Mouse (Mus musculus) large intestine, adult 2 months (tissue): ENCODE data around the gene Gm28374. TPM values are rescaled to one million over a fixed set of nuclear protein-coding genes. Genes with fewer than 3 reads are reported as not detected.

Experiments
- DNase-seq: peaks from one replicate; pipeline ENCODE4 v3.0.0-alpha.2; 2012; ENCODE audit warnings: low read depth, low spot score
- WGBS: fragments of 180-500 bp; shearing (Covaris S2); methylation state at CpG from one replicate; pipeline ENCODE4 v1.1.7; 2018; 5-methylcytosine and 5-hydroxymethylcytosine counted together
- polyA plus RNA-seq: library from polyadenylated mRNA; depleted of rRNA; stranded (reverse); fragments of >200 nt; gene quantifications from 2 replicates; pipeline ENCODE4 v1.2.3, GENCODE M21; 2012

Gene Gm28374
- polyA plus RNA-seq, 1 experiment, result 0.50 TPM

DNA sequence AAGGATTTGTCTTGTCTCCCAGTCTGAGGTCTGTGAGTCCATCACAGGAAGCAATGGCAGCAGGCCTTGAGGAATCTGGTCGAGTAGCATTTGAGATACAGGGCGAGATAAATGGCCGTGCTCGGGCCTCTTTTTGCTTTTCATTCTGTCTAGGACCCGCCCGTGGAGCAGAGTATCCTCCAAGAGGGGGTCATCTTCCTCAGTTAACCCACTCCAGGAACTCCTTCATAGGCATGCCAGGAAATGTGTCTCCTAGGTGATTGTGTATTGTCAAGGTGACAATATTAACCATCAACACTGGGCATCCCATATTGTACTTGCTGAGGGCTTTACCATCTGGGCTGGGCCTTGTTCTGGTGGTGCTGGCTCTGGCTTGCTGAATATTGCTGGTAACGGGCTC lies 12.1 kb upstream of the Gm28374 start, which contains the start of gene AC131692.1:
Gene AC131692.1 (plus strand): TSS at position 301 of the 400 bp plus-strand sequence.
- 93% methylated on average over 7 of the region's 7 CpGs for WGBS
- DNase-seq, result no peak

DNA sequence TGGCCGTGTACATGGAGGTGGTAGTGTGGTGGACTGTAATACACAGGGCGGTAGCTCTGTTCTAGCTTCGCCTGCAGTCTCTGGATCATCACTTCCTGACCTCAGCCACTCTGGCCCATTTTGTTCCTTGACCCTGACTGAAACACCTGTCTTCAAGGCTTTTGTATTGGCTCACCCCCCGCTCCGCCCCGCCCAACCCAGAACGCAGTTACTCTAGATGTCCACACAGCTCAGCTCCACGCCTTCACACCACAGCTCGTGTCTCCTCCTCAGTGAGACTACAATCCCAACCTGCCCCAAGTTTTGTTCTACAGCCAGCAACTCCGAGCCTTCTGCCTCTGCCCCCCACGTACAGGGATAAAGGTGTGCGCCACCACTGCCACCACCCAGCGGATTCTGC lies 6.8 kb upstream of the Gm28374 start:
- DNase-seq, result no peak
- 71% methylated on average over 13 of the region's 13 CpGs for WGBS

DNA sequence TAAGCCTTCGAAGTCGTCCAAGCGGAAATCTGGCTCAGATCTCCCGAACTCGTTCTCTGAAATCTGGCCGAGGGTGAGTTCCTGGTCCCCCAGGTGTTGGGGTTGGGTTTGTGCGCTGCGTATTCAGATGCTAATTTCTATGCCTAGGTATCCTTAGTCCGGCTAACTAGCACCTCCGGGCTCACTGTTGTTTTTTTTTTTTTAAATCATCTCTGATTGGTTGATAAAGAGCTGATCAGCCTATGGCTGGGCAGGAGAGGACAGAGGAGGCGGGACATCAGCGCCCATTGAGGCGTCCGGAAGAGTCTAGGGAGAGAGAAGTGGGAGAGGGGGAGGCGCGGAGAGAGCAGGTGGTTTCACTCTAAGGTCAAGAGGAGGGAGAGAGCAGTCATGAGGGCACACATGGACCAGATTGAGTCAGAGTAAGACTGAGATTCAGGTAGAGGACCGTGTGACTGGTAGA lies 3.4 kb upstream of the Gm28374 start:
- DNase-seq, result peak; percentile 44
- WGBS, result under 1% methylated on average over 17 of the region's 17 CpGs

DNA sequence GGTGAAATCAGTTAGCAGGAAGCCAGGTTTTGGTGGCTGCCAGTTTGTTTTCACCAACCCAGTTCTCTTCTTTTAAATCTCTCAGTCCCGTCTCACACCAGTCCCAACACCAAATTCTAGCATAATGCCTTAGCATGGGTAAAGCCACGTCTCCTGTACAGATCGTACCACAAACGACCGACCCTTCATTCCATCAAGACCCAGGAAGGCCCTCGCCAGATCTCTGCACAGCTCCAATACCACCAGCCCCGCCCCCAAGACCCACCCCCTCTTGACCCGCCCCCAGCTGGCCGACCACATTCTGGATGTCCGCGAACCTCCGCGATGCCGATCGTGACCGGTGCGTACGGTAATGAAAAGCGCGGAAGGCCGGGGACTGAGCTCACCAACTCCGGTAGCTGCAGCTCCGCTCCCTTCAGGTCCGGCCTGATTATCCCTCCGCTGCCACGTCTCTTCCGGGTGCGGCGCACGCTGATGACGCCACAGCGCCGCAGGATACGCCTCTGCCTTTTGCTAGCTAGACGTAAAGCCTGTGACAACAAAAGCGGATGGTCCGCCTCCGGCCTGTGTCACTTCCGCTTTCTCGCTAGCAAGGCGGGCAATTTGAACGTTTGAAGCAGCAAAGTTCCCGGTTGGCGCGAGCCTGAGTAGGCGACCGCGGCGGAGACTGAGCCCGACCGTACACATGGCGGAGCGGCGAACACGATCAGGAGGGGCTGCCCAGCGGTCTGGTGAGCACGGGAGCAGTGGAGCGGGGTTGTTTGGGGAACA lies 2.6 kb upstream of the Gm28374 start, which contains the start of the genes Zfpl1 and Cdca5:
Gene Zfpl1 (minus strand): TSS at position 479 of the 771 bp plus-strand sequence.
Gene Cdca5 (plus strand): TSS at position 506 of the 771 bp plus-strand sequence.
- DNase-seq, result peak; percentile 94
- under 1% methylated on average over 58 of the region's 58 CpGs for WGBS

DNA sequence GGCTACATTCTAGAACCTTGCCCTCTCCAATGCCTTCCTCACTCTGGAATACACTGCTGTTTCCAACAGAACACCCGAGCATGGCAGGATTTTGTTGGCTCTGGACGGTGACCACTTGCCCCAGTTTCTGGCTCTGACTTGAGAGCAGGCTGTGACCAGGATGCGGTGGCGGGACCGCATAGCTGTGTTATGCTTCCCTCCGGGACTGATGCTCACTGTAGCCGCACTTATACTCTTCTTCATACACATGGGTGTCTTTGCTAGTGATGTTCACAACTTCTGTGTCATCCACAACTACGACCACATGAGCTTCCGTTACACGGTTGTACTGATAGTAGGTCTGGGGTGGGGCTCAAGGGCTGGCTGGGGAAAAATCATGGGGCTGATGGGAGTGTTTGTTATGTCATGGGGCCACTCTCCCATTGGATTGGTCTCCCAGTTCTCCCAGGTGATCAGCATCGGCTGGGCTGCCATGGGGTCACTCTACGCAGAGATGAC lies 2.0 kb downstream of the Gm28374 start, which contains the start of gene Tmem262:
Gene Tmem262 (plus strand): TSS at position 51 of the 498 bp plus-strand sequence.
- WGBS, result 89% methylated on average over 12 of the region's 12 CpGs
- no peak for DNase-seq

DNA sequence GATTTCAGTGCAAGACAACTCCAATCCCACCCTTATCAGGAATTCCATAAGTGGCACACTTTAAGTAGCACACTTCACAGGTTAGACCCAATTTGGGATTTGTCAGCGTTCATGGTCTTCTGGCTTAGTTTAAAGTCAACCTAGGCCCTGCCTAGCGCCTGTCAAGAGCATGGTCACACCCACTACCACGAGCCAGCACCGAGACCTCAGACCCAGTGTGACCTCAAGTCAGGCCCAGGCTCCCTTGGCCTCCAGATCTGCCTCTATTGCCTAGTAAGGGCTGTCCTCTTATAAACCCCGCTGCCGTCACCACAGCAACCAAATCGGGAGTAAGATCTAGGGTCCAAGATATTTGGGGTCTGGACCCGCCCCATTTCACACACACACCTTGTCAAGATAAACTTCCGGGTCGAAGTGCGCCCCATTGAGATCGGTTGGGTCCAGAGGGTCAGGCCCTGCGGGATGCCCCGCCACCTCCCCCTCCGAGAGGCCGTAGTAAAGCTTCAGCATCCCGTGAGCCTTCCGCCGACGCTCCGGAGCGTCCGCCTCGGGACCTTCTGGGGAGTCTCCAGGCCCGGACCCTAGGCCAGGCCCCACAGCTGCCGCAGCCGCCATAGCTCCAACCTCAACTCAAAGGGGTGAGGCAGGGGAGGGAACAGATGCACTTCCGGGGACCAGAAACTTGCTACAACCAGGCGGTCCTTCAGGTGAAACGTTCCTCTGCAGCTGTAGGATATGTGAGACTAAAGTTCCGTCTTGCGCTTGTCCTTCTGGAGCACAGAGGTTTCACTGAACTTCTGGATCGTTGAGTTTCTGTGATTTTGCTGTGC lies 5.3 kb downstream of the Gm28374 start, which contains the start of gene Vps51:
Gene Vps51 (minus strand): TSS at position 668 of the 830 bp plus-strand sequence.
- under 1% methylated on average over 33 of the region's 33 CpGs for WGBS
- peak; percentile 89 for DNase-seq

DNA sequence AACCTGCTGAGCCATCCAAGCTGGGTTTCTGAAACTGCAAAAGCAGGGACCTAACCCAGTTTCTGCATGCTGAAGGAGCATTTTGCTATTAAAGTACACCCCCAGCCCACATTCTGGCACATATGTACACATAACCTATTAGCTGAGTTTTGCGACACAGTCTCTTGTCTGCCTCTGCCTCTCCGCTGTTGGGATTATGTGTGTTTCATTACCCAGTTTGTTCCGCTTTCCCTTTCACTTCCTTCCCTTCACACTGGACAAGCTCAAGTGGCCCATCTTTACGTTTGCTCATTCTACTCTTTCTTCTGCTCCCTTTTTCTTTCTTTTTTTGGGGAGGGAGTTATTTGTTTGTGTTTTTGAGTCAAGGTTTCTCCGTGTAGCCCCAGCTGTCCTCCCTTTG lies 8.2 kb downstream of the Gm28374 start:
- DNase-seq, result no peak
- WGBS, result 87% methylated on average over 5 of the region's 5 CpGs

DNA sequence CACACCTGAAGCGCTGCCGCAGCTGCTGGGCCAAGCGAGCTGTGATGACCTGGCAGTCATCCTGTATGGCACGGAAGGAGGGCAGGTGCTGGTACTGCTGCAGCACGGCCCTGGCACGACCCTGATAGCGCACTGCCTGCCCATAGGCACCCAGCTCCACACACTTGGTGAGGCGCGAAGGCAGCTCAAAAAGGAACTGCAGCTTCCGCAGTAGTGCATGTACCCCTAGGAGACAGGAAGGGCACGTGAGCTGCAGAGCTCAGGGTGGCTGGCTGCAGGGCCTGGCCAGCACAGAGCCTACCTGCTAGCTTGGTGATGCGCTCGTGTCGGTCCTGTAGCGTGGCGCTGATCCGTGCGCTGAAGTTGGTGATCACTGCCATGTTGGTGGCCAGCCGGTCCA lies 10.8 kb downstream of the Gm28374 start:
- no peak for DNase-seq
- WGBS, result 92% methylated on average over 19 of the region's 19 CpGs

DNA sequence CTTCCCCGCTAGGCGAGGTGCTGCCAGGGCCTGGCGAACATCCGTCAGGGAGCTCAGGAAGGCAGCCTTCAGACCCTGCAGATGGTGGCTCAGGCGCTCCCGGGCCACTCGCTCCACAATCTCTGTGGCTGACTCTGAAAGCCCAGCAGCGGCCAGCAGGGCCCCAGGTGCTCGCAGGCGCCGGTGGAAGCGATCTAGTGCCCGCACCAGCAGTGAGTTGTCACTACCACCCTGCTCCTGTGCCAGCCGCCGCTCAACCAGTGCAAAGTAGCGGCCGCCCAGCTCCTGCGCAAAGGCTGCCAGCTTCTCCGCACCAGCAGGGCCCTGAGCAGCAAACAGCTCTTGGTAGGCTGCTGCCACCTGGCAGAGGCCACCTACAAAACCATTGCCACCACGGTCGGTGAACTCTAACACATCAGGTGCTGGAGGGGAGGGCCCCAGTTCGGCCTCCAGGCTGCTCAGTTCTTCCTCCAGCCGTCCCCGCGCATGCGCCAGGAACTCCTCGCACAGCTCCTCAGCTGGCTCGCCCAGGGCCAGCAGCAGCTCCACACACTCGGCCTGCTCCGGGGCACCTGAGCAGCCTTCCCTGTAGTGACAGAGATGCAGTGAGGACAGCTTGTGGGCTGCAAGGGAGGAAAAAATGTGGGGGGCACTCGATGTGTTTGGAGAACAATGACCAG lies 11.3 kb downstream of the Gm28374 start:
- no peak for DNase-seq
- WGBS, result 91% methylated on average over 31 of the region's 31 CpGs

DNA sequence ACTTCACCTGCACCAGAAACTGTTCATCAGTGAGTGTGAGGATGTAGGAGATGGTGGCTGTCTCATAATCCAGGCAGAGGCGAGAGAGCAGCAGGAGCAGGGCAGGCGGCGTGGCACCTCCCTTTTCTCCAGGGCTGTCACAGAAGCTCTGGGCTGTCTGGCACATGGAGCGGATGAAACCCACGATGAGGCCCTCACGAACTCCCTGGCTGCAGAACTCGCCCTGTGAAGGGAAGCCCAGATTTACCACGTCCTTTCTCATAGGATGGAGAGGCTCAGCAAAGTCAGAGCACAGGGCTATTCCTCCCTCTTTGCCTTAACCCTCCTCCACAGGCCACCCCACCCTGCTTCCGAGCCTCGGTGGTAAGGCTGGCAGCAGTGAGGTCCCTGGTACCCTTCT lies 12.2 kb downstream of the Gm28374 start:
- 90% methylated on average over 10 of the region's 10 CpGs for WGBS
- no peak for DNase-seq

DNA sequence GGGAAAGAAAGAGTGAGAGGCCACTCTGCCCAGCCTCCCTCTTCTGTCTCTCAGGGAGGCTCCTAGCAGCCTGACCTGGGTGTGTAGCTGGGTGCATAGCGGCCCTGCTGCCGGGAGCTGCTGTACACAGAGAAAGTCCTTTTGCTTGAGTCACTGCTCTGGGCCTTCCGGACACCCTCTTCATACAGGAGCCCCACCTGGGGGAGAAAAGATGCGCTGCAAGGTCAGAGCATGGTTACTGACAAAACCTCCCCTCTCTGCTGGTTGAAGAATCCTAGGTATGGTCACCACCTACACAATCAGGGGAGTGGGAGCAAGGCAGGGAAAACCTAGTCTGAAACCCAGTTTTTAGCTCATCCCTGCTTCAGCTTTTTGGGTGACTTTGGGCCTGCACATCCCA lies 13.1 kb downstream of the Gm28374 start:
- DNase-seq, result no peak
- 69% methylated on average over 4 of the region's 4 CpGs for WGBS

DNA sequence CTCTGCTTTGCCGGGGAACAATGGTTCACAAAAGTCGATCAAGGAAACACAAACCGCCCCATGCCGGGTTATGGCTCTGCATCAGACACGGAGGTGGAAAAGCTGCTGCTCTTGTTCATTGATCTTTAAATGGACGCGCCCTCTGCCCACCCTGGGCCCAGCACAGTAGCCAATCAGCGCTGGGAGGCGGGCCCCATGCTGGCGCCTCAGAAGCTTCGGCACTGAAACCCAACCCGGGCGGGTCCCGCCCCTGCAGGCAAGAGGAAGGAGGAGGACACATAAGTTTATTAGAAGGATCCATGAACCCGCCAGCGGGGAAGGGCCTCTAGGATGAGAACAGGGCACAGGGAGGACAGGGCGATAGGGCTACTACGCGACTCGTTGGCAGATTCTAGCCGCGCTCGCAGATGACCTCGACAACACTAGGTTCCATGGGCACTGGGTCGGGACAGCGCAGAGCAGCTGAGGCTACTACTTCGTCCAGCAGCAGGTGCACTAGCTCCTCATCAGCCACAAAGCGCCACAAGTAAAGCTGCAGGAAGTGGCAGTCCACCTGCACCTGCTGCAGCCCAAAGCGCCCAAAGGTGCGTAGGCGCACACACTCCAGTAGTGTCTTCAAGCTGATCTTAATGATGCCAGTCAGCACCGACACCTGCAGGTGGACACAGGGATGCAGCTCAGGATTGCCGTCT lies 14.2 kb downstream of the Gm28374 start, which contains the start of gene Tm7sf2:
Gene Tm7sf2 (minus strand): TSS at position 650 of the 692 bp plus-strand sequence.
- DNase-seq, result peak; percentile 80
- 3% methylated on average over 33 of the region's 33 CpGs for WGBS

DNA sequence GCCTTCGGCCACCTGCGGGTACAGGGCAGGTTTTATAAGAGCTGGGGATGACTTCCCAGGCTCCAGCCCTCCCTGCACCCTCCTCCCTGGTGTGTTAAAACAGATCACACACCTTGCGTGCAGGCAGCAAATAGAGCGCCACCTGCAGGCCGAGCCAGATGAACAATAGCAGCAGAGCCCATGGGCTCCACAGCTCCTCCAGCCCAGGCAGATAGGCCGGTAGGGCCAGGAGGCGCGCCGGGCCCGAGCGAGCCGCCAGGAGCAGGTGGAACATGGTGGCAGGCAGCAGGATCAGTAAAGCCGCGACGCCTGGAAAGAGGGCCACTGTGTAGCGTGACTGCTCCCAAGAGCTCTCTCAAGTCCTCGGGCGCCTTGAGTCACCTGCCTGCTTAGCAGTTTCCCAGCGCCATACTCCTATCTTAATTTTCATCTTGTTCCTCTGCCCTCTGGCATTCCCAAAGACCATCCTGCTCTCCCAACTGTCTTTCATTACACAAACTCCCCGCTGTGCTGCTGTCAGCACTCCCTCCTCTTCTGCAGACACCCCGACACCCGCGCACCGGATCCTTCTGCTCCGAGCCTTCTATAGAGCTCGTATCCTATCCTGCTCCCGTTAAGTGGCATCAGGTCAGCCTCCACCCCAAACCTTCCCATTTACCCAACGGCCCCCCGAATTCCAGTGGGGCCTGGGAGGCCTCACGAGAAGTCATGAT lies 14.9 kb downstream of the Gm28374 start:
- WGBS, result under 1% methylated on average over 30 of the region's 30 CpGs
- peak; percentile 62 for DNase-seq

DNA sequence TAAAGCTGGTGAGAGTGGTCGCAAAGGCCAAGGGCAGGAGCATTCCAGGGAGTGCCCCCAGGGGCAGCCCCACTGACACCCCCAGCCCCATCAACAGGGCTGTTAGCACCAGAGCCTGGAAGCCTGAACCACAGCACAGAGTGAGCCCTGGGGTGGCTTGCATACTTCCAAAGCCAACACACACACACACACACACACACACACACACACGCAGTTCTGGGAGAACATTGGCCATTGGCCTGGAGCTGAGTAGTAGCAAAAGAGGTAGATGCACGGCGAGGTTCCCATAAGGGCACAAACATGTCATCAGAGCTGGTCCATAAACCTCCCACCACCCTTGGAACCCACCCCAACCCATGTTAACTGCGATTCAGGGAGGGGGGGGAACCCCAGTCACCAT lies 15.5 kb downstream of the Gm28374 start:
- WGBS, result 24% methylated on average over 5 of the region's 5 CpGs
- DNase-seq, result no peak

DNA sequence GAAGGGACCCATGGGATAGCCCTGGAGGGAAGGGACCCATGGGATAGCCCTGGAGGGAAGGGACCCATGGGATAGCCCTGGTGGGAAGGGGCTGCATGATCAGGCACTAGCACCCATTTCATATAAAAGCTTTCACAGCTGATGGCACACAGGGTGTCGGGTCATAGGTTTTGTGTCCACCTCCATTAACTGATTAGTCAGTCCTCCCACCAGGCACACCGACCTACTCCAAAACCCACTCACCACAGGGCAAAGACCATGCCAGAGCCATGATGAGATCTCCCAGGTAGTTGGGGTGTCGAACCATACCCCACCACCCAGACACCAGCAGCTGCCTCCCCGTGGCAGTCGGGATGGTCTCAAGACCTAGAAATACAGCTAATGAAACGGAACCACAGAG lies 19.0 kb downstream of the Gm28374 start:
- no peak for DNase-seq
- 94% methylated on average over 6 of the region's 6 CpGs for WGBS

DNA sequence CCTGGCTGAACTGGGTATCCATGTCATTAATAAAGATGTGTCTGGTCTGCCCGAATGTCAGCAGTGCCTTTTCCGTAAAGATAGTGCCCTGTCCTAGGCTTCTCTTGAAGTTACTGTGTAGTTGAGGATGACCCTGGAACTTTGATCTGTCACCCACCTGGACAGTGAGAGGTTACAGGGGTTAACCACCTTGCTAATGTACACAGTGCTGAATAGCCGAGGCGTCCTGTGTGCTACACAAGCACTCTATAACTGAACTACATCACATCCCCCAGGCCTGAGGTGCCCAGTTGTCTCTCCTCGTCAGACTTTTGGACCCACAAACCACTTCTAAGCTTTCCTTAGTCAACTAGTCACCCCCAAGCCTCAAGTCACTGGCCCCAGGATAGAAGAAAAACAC lies 19.6 kb downstream of the Gm28374 start:
- no peak for DNase-seq
- WGBS, result 23% methylated on average over 5 of the region's 5 CpGs

DNA sequence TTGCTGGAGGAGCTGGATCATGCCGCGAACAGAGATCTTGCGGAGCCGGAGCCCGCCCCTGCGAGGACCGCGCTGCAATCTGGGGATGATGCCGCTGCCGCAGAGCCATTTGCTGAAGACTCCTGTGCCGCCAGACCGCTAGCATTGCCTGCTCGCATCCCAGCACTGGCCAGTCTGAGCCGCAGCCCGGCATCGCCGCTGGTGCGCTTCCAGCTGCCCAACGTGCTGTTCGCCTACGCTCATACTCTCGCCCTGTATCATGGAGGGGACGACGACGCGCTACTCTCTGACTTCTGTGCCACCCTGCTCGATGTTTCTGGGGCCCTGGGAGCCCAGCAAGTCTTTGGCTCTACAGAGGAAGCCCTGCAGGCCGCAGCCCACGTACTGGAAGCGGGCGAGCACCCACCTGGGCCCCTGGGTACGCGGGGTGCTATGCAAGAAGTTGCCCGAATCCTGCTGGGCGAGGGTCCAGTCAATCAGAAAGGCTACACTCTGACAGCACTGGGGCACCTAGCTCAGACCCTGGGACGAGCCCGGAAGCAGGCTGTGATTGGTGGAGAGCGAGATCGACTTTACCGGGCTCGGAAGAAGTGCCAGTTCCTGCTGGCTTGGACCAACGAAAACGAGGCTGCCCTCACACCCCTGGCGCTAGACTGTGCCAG lies 20.3 kb downstream of the Gm28374 start:
- DNase-seq, result peak; percentile 47
- under 1% methylated on average over 44 of the region's 44 CpGs for WGBS

DNA sequence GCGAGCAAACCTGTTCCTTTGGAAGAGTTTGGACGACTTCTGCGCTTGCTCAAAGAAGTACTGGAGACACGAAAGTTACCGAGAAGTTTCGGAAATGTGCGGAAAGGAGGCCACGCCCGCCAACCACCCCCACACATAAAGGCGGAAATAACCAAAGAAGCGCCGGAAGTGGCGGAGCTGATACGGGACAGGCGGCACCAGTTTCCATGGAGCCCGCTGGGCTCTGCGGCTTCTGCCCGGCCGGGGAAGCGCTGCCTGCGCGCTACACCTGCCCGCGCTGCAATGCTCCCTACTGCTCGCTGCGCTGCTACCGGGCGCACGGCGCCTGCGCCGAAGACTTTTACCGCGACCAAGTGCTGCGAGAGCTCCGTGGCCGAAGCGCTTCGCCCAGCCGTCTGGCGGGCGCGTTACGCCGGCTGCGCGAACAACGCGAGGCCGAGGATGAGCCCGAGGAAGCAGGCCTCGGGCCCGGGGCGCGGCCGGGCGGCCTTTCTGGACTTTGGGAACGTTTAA lies 21.0 kb downstream of the Gm28374 start, which contains the start of gene Znhit2:
Gene Znhit2 (plus strand): TSS at position 172 of the 513 bp plus-strand sequence.
- under 1% methylated on average over 58 of the region's 58 CpGs for WGBS
- peak; percentile 82 for DNase-seq
